Mouse (Mus musculus) layer of hippocampus, adult 11-12 months (tissue): ENCODE results near the gene March9.

Experiments used
- DNase-seq: peaks from one replicate; pipeline ENCODE4 v3.0.0; 2022; ENCODE audit warnings: low spot score

Gene March9

GRCm38 (mm10) chr10:127059968-127060916 is at the start of gene March9:
March9 (minus strand) TSS chr10:127060184.
- peak; percentile 73 for DNase-seq

- no peak for DNase-seq
Observed at GRCm38 (mm10) chr10:127108262-127108583, 48.2 kb upstream of the March9 start.

- DNase-seq: no peak
Observed at GRCm38 (mm10) chr10:127107563-127108261, 47.7 kb upstream of the March9 start.

GRCm38 (mm10) chr10:127103631-127104030 is 43.6 kb upstream of the March9 start:
- DNase-seq: no peak

GRCm38 (mm10) chr10:127101151-127101550 is 41.2 kb upstream of the March9 start:
- no peak for DNase-seq

GRCm38 (mm10) chr10:127100414-127100813 is 40.4 kb upstream of the March9 start:
- DNase-seq: no peak

GRCm38 (mm10) chr10:127099868-127100267 is 39.9 kb upstream of the March9 start:
- DNase-seq: no peak

GRCm38 (mm10) chr10:127099191-127099590 is 39.2 kb upstream of the March9 start:
- no peak for DNase-seq

GRCm38 (mm10) chr10:127098514-127098913 is 38.5 kb upstream of the March9 start:
- no peak for DNase-seq

GRCm38 (mm10) chr10:127094382-127094802 is 34.4 kb upstream of the March9 start:
- DNase-seq: no peak

GRCm38 (mm10) chr10:127092742-127093141 is 32.8 kb upstream of the March9 start:
- no peak for DNase-seq

GRCm38 (mm10) chr10:127091507-127092396 is 31.8 kb upstream of the March9 start:
- no peak for DNase-seq

GRCm38 (mm10) chr10:127090560-127091411 is 30.8 kb upstream of the March9 start:
- DNase-seq: no peak

- no peak for DNase-seq
Observed at GRCm38 (mm10) chr10:127085633-127086032, 25.6 kb upstream of the March9 start.

- no peak for DNase-seq
Observed at GRCm38 (mm10) chr10:127085052-127085451, 25.1 kb upstream of the March9 start.

GRCm38 (mm10) chr10:127083915-127084306 is 23.9 kb upstream of the March9 start:
- no peak for DNase-seq

GRCm38 (mm10) chr10:127083292-127083914 is 23.4 kb upstream of the March9 start:
- no peak for DNase-seq

- no peak for DNase-seq
Observed at GRCm38 (mm10) chr10:127081996-127082620, 22.1 kb upstream of the March9 start.

GRCm38 (mm10) chr10:127080901-127081780 is 21.2 kb upstream of the March9 start:
- peak; percentile 61 for DNase-seq
